Mouse (Mus musculus) megakaryocyte, embryonic 14.5 days (primary cell): ENCODE data around the gene Cobll1.

Experiments
- FLI1 ChIP-seq: IDR thresholded peaks from 2 replicates; pipeline ENCODE4 v1.6.1; 2012; ENCODE audit warnings: low read length, inconsistent platforms, mixed read lengths
- GATA1 ChIP-seq: IDR thresholded peaks from 3 replicates; pipeline ENCODE4 v1.6.1; 2012; ENCODE audit warnings: mixed read lengths, low read length, inconsistent platforms, borderline replicate concordance

GRCm38 (mm10) chr2:65104569-65104968 lies 134.6 kb downstream of the Cobll1 start:
- TF ChIP-seq GATA1 (no peak), FLI1 (no peak)
